Mouse (Mus musculus) lung, embryonic 15.5 days (tissue): ENCODE data around the gene Baiap2. TPM values are rescaled to one million over a fixed set of nuclear protein-coding genes. Genes with fewer than 3 reads are reported as not detected.
A peak's percentile ranks its signal among the peaks of the same experiment; 100 is the strongest.

ENCODE experiments used
- ATAC-seq: fragments of 200-750 bp; cut with Nextera tagmentation; 2 replicates; pipeline ENCODE4 v1.8.0; 2017; ENCODE audit warnings: moderate number of reproducible peaks, borderline replicate concordance; ENCODE audit not compliant: low FRiP score, low TSS enrichment; ENCODE audit errors: extremely low read depth
- H3K27ac ChIP-seq: fragments of 300-500 bp; sonication (generic); 2 replicates; pipeline ENCODE4 v1.5.1; 2015; ENCODE audit warnings: moderate library complexity, mild to moderate bottlenecking, inconsistent platforms
- H3K27me3 ChIP-seq: fragments of 300-500 bp; sonication (generic); 2 replicates; pipeline ENCODE4 v1.6.1; 2015; ENCODE audit warnings: inconsistent platforms
- H3K36me3 ChIP-seq: fragments of 300-500 bp; sonication (generic); 2 replicates; pipeline ENCODE4 v1.6.1; 2015; ENCODE audit warnings: inconsistent platforms
- H3K4me1 ChIP-seq: fragments of 300-500 bp; sonication (generic); 2 replicates; pipeline ENCODE4 v1.6.1; 2015; ENCODE audit warnings: inconsistent platforms
- H3K4me2 ChIP-seq: fragments of 300-500 bp; sonication (generic); 2 replicates; pipeline ENCODE4 v1.6.1; 2015; ENCODE audit warnings: inconsistent platforms, mild to moderate bottlenecking, moderate library complexity
- H3K4me3 ChIP-seq: fragments of 300-500 bp; sonication (generic); 2 replicates; pipeline ENCODE4 v1.5.1; 2015; ENCODE audit warnings: mild to moderate bottlenecking, inconsistent platforms
- H3K9ac ChIP-seq: fragments of 300-500 bp; sonication (generic); 2 replicates; pipeline ENCODE4 v1.6.1; 2015; ENCODE audit warnings: inconsistent platforms
- H3K9me3 ChIP-seq: fragments of 300-500 bp; sonication (generic); 2 replicates; pipeline ENCODE4 v1.6.1; 2016; ENCODE audit warnings: inconsistent platforms
- WGBS: fragments of 180-500 bp; shearing (Covaris S2); methylation state at CpG from one replicate; pipeline ENCODE4 v1.1.7; 2015; 5-methylcytosine and 5-hydroxymethylcytosine counted together
- polyA plus RNA-seq: library from polyadenylated mRNA; unstranded; fragments of >200 nt; fragmentation: Nextera tagmentation; extraction: Ambion mirVana; gene quantifications from 2 replicates; pipeline ENCODE4 v1.2.1, GENCODE M21; 2015

Gene Baiap2
- polyA plus RNA-seq, 1 experiment from 2014 or later: 28.9 TPM

DNA sequence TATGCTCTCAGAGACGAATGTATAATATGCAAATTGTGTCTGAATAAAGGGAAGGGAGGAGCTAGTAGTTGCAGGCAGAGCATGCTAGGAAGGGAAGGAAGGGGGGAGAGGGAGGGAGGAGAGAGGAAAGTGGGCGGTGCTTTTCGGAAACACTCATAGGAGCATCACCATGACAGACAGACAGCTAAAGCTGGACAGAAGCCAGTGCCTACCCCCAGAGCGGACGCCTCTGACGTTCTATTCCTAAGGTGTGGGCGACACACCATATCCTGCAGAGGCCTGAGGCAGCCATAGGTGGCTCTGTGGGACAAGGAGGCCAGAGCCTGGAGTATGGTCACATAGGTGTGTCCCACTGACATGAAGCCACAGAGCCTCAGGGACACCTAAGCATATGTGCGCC, 97.9 kb downstream of the Baiap2 start:
- H3K27me3 ChIP-seq: no peaks in the 10 kb centered on the region
- H3K4me1 ChIP-seq: peaks cover 32% of the 10 kb centered on the region
- H3K9ac ChIP-seq: no peak overlapping the region
- no peak overlapping the region for H3K4me3 ChIP-seq
- 47% methylated on average over 8 of the region's 8 CpGs for WGBS
- no peaks in the 10 kb centered on the region for H3K36me3 ChIP-seq
- peak overlapping the region; percentile 88; the same call in 1 of the 2 replicates for H3K27ac ChIP-seq
- no peaks in the 10 kb centered on the region for H3K9me3 ChIP-seq
- ATAC-seq: no peak
- 0 out of 2 replicates have a peak overlapping the region, but pooled peaks have one; percentile 31 for H3K4me2 ChIP-seq

DNA sequence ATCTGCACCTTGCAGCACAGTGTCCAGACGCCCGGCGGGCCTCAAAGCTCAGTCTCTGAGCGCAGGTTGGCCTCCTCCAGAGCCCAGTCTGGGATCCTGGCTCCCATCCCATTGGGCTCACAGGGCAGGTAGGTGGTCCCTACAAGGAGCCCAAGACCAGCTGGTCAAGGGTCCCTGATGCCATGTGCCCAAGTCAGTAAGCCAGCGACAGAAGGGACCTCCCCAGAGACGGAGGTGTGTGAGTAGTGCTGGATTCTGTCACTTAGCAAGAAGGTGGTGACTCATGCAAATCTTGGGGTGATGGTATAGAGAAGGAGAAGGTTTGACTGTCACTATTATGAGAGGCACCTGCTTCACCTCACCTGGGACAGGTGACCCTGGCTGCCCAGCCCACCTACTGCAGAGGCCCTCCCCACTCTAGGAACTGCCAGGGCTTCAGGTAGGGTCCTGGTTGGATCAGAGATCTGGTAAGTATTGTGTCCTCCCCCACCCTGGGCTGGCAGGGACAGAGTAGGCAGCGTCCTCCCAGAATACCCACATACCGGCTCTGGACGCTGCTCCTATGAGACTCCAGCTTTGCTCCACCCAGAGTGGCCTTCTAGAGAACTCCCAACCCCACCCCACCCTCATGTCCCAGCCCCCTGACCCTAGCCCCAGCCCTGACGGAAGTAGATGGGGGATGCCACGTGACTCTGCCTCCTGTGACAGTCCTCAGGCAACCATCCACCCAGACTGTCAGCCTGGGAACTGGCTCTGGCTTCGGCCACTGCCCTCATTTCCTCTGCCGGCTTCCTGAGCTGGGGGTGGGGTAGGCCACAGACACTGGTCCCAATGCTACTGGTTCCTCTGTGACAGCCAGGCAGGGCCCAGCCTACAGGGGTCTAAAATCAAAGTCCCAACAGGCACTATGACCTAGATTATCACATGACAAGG, 98.9 kb downstream of the Baiap2 start:
- Histone ChIP-seq H3K9ac (no peak overlapping the region), H3K4me3 (no peak overlapping the region)
- peak; percentile 60 for ATAC-seq

GRCm38 (mm10) chr11:120042141-120042838, 99.7 kb downstream of the Baiap2 start:
- peak overlapping the region; percentile 85 for H3K27ac ChIP-seq
- no peak for ATAC-seq
- no peaks in the 10 kb centered on the region for H3K9me3 ChIP-seq
- H3K36me3 ChIP-seq: no peaks in the 10 kb centered on the region
- peaks cover 46% of the 10 kb centered on the region for H3K4me1 ChIP-seq
- H3K4me2 ChIP-seq: 0 out of 2 replicates have a peak overlapping the region, but pooled peaks have one; percentile 16
- no peak overlapping the region for H3K4me3 ChIP-seq
- WGBS: 49% methylated on average over 7 of the region's 7 CpGs
- no peak overlapping the region for H3K9ac ChIP-seq
- peaks cover 17% of the 10 kb centered on the region for H3K27me3 ChIP-seq

More for the DNA sequence above, 98.9 kb downstream of the Baiap2 start:
- Histone ChIP-seq H3K4me2 (peak overlapping the region; percentile 31; the same call in 1 of the 2 replicates), H3K27me3 (peaks cover 10% of the 10 kb centered on the region), H3K36me3 (no peaks in the 10 kb centered on the region), H3K27ac (peak overlapping the region; percentile 85), H3K9me3 (no peaks in the 10 kb centered on the region), H3K4me1 (peaks cover 39% of the 10 kb centered on the region)
- WGBS: 53% methylated on average over 13 of the region's 13 CpGs

DNA sequence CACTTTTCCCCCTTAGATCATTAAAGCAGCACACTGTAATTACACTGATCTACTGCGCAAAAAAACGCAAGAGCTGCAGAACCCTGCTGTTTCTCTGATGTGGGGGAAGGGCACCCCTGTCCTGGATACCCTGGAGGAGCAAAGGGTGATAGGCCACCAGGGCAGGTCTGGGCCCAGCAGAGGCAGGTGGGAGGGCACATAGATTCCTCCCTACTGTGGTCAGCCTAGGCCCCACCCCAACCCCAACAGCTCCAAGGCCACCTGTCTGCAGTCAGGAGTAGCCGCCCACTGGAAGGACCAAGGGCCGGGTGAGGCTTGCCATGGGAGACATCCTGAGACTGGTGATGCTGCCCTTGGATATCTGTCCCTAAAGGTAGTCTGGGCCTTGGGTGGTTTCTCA, 102.8 kb downstream of the Baiap2 start:
- Histone ChIP-seq H3K4me1 (peaks cover 47% of the 10 kb centered on the region), H3K36me3 (no peaks in the 10 kb centered on the region), H3K4me2 (no peak overlapping the region), H3K9me3 (no peaks in the 10 kb centered on the region), H3K4me3 (no peak overlapping the region), H3K27me3 (peaks cover 37% of the 10 kb centered on the region), H3K27ac (no peak overlapping the region), H3K9ac (no peak overlapping the region)
- no peak for ATAC-seq
- 73% methylated on average over 4 of the region's 4 CpGs for WGBS

DNA sequence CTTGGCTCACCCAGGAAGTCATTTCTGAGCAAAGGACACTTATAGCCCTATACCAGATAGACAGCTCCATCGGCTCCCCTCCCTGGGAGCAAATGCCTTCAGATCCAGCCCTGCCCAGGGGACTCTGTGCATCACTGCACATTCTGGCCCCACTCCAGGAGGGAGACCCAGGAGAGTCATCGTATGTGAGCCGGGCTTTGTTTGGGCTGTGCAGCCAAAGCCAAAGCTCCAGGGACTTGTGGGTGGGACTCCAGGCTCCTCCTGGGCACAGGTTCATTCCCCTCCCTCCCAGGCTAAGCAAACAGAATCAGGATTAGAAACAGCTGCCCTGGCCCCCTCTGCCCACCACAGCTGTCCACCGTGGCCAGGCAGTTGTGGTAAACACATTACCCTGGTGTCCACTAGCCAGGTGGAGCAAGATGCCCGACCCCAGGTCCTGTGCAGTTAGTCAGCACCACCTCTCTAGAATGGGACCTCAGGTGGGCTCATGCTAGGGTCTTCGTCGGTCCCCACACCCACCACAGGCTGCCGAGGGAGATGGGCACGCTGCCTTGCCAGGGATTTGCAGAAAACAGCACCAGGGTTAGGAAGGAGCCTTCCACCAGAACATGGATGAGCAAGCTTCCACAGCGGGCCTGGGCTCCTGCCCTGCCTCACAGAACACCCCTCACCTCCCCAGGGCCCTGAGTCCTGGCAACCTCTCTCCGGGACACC, 103.4 kb downstream of the Baiap2 start:
- no peak for ATAC-seq
- Histone ChIP-seq H3K9ac (peak overlapping the region; percentile 38), H3K4me2 (peak overlapping the region; percentile 91), H3K4me3 (peak overlapping the region; percentile 51), H3K4me1 (peaks cover 42% of the 10 kb centered on the region), H3K36me3 (no peaks in the 10 kb centered on the region), H3K27ac (no peak overlapping the region), H3K27me3 (peaks cover 37% of the 10 kb centered on the region), H3K9me3 (no peaks in the 10 kb centered on the region)
- WGBS: 41% methylated on average over 11 of the region's 11 CpGs

GRCm38 (mm10) chr11:120046553-120047191, 104.1 kb downstream of the Baiap2 start, which contains the start of gene Aatk:
TSS of gene Aatk (minus strand) at chr11:120047167.
- Histone ChIP-seq H3K4me3 (peak within 1 kb of the TSS; percentile 51), H3K4me1 (peaks cover 39% of the 10 kb centered on the region), H3K27me3 (peaks cover 37% of the 10 kb centered on the region), H3K36me3 (no peaks in the 10 kb centered on the region), H3K9me3 (no peaks in the 10 kb centered on the region), H3K9ac (peak within 1 kb of the TSS; percentile 38), H3K4me2 (peak within 1 kb of the TSS; percentile 91), H3K27ac (no peak within 1 kb of the TSS)
- ATAC-seq: no peak
- 2% methylated on average over 46 of the region's 63 CpGs for WGBS

- no peaks in the 10 kb centered on the region for H3K36me3 ChIP-seq
- 12% methylated on average over 23 of the region's 23 CpGs for WGBS
- H3K27me3 ChIP-seq: peaks cover 37% of the 10 kb centered on the region
- H3K4me3 ChIP-seq: peak overlapping the region; percentile 51
- ATAC-seq: no peak
- H3K4me2 ChIP-seq: peak overlapping the region; percentile 91
- no peaks in the 10 kb centered on the region for H3K9me3 ChIP-seq
- H3K4me1 ChIP-seq: peaks cover 37% of the 10 kb centered on the region
- no peak overlapping the region for H3K9ac ChIP-seq
- no peak overlapping the region for H3K27ac ChIP-seq
Measured at GRCm38 (mm10) chr11:120047531-120048251, 105.1 kb downstream of the Baiap2 start.

DNA sequence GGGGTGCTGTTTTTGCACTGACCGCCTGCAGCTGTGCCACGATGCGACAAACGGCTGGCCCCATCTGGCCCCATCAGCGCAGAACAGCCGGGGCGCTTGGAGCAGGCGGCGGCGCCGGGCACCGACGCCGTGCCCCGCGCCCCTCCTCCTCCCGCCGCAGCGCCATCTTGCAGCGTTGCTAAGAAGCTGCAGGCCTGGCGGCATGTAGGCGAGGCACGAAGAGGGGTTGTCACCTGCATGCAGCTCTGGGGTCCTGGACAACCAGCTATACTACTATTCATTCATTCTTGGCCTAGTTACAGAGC, 105.6 kb downstream of the Baiap2 start:
- Histone ChIP-seq H3K4me2 (peak overlapping the region; percentile 91), H3K9me3 (no peaks in the 10 kb centered on the region), H3K27ac (no peak overlapping the region), H3K9ac (no peak overlapping the region), H3K4me3 (peak overlapping the region; percentile 12; the same call in 1 of the 2 replicates), H3K36me3 (no peaks in the 10 kb centered on the region), H3K27me3 (peaks cover 37% of the 10 kb centered on the region), H3K4me1 (peaks cover 37% of the 10 kb centered on the region)
- WGBS: 5% methylated on average over 23 of the region's 23 CpGs
- ATAC-seq: no peak

DNA sequence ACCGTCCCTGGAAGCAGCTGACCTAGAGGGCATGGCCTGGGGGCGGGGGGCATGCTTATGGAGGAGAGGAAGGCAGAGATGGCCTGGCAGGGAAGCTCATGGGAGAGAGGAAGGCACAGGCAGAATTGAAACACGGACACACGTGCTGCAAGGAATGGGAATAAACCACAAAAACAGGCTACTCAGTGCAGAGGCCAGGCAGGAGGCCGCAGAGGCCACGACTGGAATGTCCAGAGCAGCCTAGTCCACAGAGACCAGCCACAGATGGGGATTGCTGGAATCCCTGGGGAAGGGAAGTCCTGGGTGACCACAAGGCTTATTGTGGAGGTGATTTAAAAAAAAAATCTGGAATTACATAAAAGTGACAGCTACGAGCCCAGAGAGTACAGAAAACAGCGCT, 106.5 kb downstream of the Baiap2 start:
- Histone ChIP-seq H3K36me3 (no peaks in the 10 kb centered on the region), H3K27me3 (peaks cover 37% of the 10 kb centered on the region), H3K9me3 (no peaks in the 10 kb centered on the region), H3K4me3 (no peak overlapping the region), H3K4me2 (no peak overlapping the region), H3K4me1 (peaks cover 37% of the 10 kb centered on the region), H3K9ac (no peak overlapping the region), H3K27ac (no peak overlapping the region)
- no peak for ATAC-seq
- WGBS: 75% methylated on average over 8 of the region's 8 CpGs

DNA sequence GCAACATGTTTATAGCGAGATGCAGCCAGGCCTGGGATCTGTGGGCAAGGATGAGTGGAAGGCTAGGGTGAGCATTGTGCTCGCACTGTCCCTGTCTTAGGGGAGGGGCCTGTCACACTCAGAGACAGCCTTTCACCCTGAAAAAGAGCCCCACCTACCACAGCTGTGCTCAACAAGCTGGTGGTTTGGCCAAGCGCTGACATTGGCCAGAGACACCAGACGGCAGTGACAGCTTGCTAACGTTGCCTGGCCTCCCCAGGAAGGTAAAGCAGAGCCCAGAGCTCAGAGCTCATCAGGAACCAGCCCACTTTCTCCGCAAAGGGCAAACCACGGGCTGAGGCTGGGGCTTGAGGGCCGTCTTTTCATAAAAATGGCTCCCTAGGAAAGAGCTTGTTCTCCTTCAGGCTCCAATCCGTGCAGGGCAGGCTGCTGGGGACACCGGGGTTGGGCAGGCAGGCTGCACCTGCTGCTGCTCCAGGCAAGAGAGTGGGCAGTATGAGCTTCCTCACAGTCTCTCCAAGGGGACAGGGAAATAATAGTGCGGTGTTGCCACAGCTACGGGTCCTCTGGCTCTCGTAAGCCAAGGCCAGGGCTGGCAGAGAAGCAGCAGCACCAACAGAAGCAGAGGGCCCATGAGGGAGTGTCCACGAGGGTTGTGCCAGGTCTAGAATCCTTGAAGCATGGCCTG, 108.7 kb downstream of the Baiap2 start:
- peaks cover 32% of the 10 kb centered on the region for H3K4me1 ChIP-seq
- no peak for ATAC-seq

More for the DNA sequence above, 108.7 kb downstream of the Baiap2 start:
- Histone ChIP-seq H3K36me3 (no peaks in the 10 kb centered on the region), H3K4me2 (no peak overlapping the region), H3K9me3 (no peaks in the 10 kb centered on the region), H3K27ac (no peak overlapping the region), H3K9ac (no peak overlapping the region), H3K4me3 (no peak overlapping the region), H3K27me3 (peaks cover 29% of the 10 kb centered on the region)
- 50% methylated on average over 14 of the region's 14 CpGs for WGBS
